Mouse (Mus musculus) stomach, postnatal 0 days (tissue): ENCODE results near the gene Nhsl1. TPM values are rescaled to one million over a fixed set of nuclear protein-coding genes. Genes with fewer than 3 reads are reported as not detected.

Source experiments
- ATAC-seq: fragments of 200-750 bp; cut with Nextera tagmentation; 2 replicates; pipeline ENCODE4 v1.8.0; 2017; ENCODE audit not compliant: low FRiP score, low TSS enrichment
- DNase-seq: peaks from one replicate; pipeline ENCODE4 v3.0.0-alpha.2; 2016; ENCODE audit warnings: low spot score
- H3K27ac ChIP-seq: fragments of 300-500 bp; sonication (generic); replicated peaks from 2 replicates; pipeline ENCODE4 v1.5.1; 2014; ENCODE audit warnings: mild to moderate bottlenecking, control low read depth
- H3K27me3 ChIP-seq: fragments of 300-500 bp; sonication (generic); 2 replicates; pipeline ENCODE4 v1.6.1; 2014; ENCODE audit warnings: low read length; ENCODE audit not compliant: control insufficient read depth, insufficient read depth
- H3K36me3 ChIP-seq: fragments of 300-500 bp; sonication (generic); 2 replicates; pipeline ENCODE4 v1.6.1; 2014; ENCODE audit warnings: low read length, mixed read lengths; ENCODE audit not compliant: control insufficient read depth, insufficient read depth
- H3K4me1 ChIP-seq: fragments of 300-500 bp; sonication (generic); replicated peaks from 2 replicates; pipeline ENCODE4 v1.6.1; 2014; ENCODE audit warnings: antibody characterized with exemption; ENCODE audit not compliant: control insufficient read depth, insufficient read depth
- H3K4me2 ChIP-seq: fragments of 300-500 bp; sonication (generic); replicated peaks from 2 replicates; pipeline ENCODE4 v1.6.1; 2014; ENCODE audit warnings: low read depth, mild to moderate bottlenecking, control low read depth, moderate library complexity
- H3K4me3 ChIP-seq: fragments of 300-500 bp; sonication (generic); 2 replicates; pipeline ENCODE4 v1.5.1; 2014; ENCODE audit warnings: low read depth, low read length, control low read depth
- H3K9ac ChIP-seq: fragments of 300-500 bp; sonication (generic); 2 replicates; pipeline ENCODE4 v1.6.1; 2014; ENCODE audit warnings: mild to moderate bottlenecking, low read length, control low read depth, mixed read lengths
- H3K9me3 ChIP-seq: fragments of 300-500 bp; sonication (generic); 2 replicates; pipeline ENCODE4 v1.6.1; 2016; ENCODE audit warnings: low read length; ENCODE audit not compliant: control insufficient read depth
- CTCF ChIP-seq: IDR thresholded peaks from 2 replicates; pipeline ENCODE4 v1.5.1; 2016; ENCODE audit warnings: antibody characterized with exemption, low read depth, mild to moderate bottlenecking, moderate library complexity
- EP300 ChIP-seq: optimal IDR thresholded peaks from 2 replicates; pipeline ENCODE3; 2016; ENCODE audit warnings: antibody characterized with exemption
- WGBS: fragments of 180-500 bp; shearing (Covaris S2); extraction: QIAGEN DNeasy Blood & Tissue Kit; methylation state at CpG from one replicate; pipeline ENCODE4 v1.1.7; 2014; 5-methylcytosine and 5-hydroxymethylcytosine counted together
- polyA plus RNA-seq: library from polyadenylated mRNA; unstranded; fragments of >200 nt; fragmentation: Nextera tagmentation; extraction: Ambion mirVana; gene quantifications from 2 replicates; pipeline ENCODE4 v1.2.1, GENCODE M21; 2015

The Nhsl1 gene
- polyA plus RNA-seq, 1 experiment from 2014 or later = 4.3 TPM

DNA sequence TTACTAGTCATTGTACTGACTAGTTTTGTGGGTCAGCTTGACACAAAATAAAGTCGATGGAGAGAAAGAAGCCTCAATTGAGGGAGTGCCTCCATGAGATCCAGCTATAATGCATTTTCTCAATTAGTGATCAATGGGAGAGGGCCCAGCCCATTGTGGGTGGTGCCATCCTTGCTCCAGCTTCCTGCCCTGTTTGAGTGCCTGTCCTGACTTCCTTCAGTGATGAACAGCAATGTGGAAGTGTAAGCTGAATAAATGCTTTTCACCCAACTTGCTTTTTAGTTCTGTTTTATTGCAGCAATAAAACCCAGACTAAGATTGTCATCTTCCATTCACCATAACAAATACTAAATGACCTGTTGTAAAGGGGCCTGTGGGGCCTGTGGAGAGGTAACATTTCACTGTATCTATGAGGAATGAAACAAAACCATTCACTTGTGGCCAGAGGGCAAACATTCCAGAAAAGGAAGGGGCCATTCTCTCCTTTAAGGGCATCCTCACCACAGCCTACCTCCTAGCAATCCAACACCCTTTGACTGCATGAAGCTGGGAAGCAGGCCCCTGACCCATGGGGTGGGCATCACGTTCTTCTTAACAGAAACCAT is 189.2 kb downstream of the Nhsl1 start:
- Histone ChIP-seq H3K9ac (no peak overlapping the region), H3K4me3 (no peak overlapping the region), H3K27me3 (no peaks in the 10 kb centered on the region), H3K4me2 (no peak overlapping the region), H3K4me1 (no peaks in the 10 kb centered on the region), H3K36me3 (no peaks in the 10 kb centered on the region), H3K9me3 (no peaks in the 10 kb centered on the region), H3K27ac (no peak overlapping the region)
- whole genome bisulfite sequencing = 66% methylated on average over 2 of the region's 2 CpGs
- TF ChIP-seq CTCF (no peak), EP300 (no peak)
- ATAC-seq (no peak), DNase-seq (no peak)

DNA sequence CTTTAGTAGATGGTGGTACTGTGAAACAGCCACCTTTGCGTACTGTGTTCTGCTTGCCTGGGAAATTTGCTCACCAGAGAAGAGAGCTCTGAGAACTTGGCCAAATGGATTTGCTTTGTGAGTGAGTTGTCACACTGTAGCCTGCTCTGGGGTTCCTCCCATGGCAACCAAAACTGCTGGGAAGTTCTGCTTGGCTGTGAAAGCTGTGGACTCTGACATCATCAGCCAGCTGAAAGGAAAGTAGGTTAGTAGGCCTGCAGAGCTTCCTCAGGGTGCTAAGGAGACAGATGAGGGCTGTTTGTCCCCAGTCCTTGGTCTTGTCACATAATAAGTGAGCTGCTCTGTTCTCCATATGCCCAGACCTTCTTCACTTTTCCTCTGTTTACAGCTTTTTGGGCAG is 189.8 kb downstream of the Nhsl1 start:
- Histone ChIP-seq H3K4me2 (no peak overlapping the region), H3K27me3 (no peaks in the 10 kb centered on the region), H3K4me1 (no peaks in the 10 kb centered on the region), H3K4me3 (no peak overlapping the region), H3K27ac (no peak overlapping the region), H3K9ac (no peak overlapping the region), H3K36me3 (no peaks in the 10 kb centered on the region), H3K9me3 (no peaks in the 10 kb centered on the region)
- DNase-seq = no peak
- 77% methylated on average over 1 of the region's 1 CpGs for WGBS
- TF ChIP-seq EP300 (no peak), CTCF (no peak)
- no peak for ATAC-seq

DNA sequence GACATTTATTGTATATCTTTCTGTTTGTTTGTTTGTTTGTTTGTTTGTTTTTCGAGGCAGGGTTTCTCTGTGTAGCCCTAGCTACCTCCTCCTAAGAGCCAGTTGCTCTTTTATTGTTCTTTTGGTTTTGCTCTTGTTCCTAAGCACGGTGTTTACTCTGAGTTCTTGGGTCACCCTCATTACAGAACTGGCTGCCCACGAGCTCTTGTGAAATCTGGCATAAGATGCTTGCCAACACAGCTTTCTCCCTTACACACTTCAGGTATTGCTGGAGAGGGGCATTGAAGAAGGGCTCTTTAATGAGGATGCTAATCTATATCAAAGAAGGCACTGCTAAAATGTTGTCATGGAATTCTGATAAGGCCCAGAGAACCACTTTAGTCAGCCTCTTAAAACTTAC is 191.9 kb downstream of the Nhsl1 start:
- WGBS = 78% methylated on average over 3 of the region's 3 CpGs

DNA sequence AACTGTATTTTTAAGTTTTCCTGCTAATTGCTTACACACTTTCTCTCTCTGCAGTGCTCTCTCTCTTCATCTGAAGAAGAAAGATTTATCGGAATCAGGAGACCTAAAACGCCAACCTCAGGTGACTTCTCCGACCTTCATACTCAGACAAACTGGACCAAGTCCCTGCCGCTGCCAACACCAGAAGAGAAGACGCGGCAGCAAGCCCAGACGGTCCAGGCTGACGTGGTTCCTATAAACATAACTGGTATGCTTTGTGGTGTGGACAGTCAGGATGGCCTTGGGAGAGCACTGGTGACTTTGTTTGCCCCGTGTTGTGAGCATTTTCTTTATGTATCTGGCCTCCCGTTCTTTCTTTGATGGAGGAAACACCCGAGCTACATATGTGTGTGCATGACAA is 192.7 kb downstream of the Nhsl1 start:
- H3K36me3 ChIP-seq = no peaks in the 10 kb centered on the region
- WGBS = 83% methylated on average over 11 of the region's 11 CpGs
- TF ChIP-seq EP300 = no peak
- no peak for TF ChIP-seq CTCF
- no peaks in the 10 kb centered on the region for H3K4me1 ChIP-seq
- DNase-seq (no peak), ATAC-seq (no peak)
- no peak overlapping the region for H3K4me2 ChIP-seq
- H3K27me3 ChIP-seq = no peaks in the 10 kb centered on the region
- no peak overlapping the region for H3K27ac ChIP-seq
- H3K9me3 ChIP-seq = no peaks in the 10 kb centered on the region
- H3K4me3 ChIP-seq = no peak overlapping the region
- H3K9ac ChIP-seq = no peak overlapping the region

More for the DNA sequence above, 191.9 kb downstream of the Nhsl1 start:
- H3K9me3 ChIP-seq = no peaks in the 10 kb centered on the region
- no peaks in the 10 kb centered on the region for H3K4me1 ChIP-seq
- H3K9ac ChIP-seq = no peak overlapping the region
- DNase-seq (no peak), ATAC-seq (no peak)
- H3K4me2 ChIP-seq = no peak overlapping the region
- no peaks in the 10 kb centered on the region for H3K36me3 ChIP-seq
- H3K4me3 ChIP-seq = no peak overlapping the region
- H3K27ac ChIP-seq = no peak overlapping the region
- TF ChIP-seq EP300 (no peak), CTCF (no peak)
- H3K27me3 ChIP-seq = no peaks in the 10 kb centered on the region

DNA sequence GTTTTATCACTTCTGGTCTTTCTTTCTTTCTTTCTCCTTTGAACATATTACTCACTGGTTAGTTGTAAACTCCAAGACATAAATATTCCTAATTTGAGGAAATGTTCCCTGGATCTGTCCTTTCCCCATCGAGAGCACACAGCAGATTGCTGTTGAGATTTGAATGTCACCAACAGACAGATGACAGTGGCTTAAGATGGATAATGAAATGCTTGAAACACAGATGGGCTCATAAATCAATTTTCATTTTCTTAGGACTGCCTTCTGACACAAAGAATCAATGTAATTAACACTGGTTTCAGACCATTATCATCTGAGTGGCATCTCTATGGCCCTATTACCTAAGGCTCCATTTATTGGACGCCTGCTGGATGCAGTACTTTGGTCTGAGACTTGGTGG is 203.8 kb downstream of the Nhsl1 start:
- DNase-seq = no peak
- Histone ChIP-seq H3K27ac (no peak overlapping the region), H3K4me2 (no peak overlapping the region), H3K9ac (no peak overlapping the region), H3K27me3 (no peaks in the 10 kb centered on the region), H3K4me1 (no peaks in the 10 kb centered on the region), H3K9me3 (no peaks in the 10 kb centered on the region), H3K4me3 (no peak overlapping the region), H3K36me3 (no peaks in the 10 kb centered on the region; the same call in 1 of the 2 replicates)
- TF ChIP-seq EP300 (no peak), CTCF (no peak)
- WGBS = 82% methylated on average over 2 of the region's 2 CpGs
- ATAC-seq = no peak

DNA sequence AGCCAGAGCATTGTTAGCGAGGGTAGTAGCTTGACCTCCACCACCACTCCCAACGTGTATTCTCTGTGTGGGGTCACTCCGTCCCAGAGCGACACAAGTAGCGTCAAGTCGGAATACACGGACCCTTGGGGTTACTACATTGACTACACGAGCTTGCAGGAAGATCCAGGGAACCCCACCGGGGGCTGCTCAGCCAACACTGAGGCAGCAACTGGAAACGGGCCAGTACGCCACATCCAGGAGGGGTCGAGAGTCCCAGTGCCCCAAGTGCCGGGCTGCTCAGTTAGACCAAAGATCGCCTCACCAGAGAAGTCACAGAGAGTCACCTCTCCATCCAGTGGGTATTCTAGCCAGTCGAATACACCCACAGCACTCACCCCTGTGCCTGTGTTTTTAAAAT is 206.5 kb downstream of the Nhsl1 start:
- no peak overlapping the region for H3K9ac ChIP-seq
- WGBS = 85% methylated on average over 15 of the region's 15 CpGs
- TF ChIP-seq EP300 = no peak
- TF ChIP-seq CTCF = no peak
- no peak for ATAC-seq
- no peaks in the 10 kb centered on the region; the same call in 1 of the 2 replicates for H3K36me3 ChIP-seq
- H3K4me1 ChIP-seq = no peaks in the 10 kb centered on the region
- H3K9me3 ChIP-seq = no peaks in the 10 kb centered on the region
- H3K27ac ChIP-seq = no peak overlapping the region
- H3K27me3 ChIP-seq = no peaks in the 10 kb centered on the region
- DNase-seq = no peak
- no peak overlapping the region for H3K4me3 ChIP-seq
- no peak overlapping the region for H3K4me2 ChIP-seq
